Mouse (Mus musculus): ENCODE measurements around the gene Adgrl2. TPM values are rescaled to one million over a fixed set of nuclear protein-coding genes. Genes with fewer than 3 reads are reported as not detected.

The Adgrl2 gene
- polyA plus RNA-seq, 1 experiment from 2014 or later: 81.2 TPM

DNA sequence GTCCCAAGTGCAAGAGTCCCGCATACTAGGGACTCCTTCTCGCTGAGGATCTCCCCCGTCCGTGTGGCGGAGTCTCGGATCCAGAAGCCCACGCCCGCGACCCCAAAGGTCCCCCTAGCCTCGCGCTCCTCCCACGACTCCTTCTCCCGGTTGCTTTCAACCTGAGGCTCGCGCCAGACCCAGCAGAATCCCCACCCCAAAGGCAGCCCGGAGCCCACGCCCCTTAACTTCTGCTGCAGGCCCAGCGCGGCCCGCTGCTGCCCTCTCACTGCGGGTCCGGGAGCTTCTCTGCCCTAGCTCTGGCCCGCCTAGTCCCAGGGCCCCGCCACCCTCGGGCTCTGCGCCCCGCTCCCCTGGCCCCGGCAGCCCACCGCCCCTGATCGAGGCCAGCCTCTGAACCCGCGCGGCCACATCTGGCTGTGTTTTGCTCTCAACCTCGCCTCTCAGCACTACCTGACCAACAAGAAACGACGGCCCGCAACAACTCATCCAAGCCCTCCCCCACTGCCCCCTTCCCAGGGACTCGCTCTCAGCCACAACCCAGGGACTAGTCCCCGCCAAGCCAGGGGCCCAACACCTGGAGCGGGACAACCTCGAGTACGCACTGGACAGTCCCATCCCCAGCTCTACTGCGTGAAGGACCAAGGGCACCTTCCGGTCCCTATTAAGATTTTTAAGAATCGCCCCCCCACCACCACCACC, 2.6 kb downstream of the Adgrl2 start:
- peak overlapping the region; percentile 99 for H3K27ac ChIP-seq
- peak overlapping the region; percentile 97 for H3K4me3 ChIP-seq
- peak; percentile 86 for DNase-seq (ENCODE audit: low spot score)
- H3K27me3 ChIP-seq (ENCODE audit: low read depth, poor library complexity, severe bottlenecking): no peaks in the 10 kb centered on the region
- under 1% methylated on average over 45 of the region's 45 CpGs for WGBS
- H3K36me3 ChIP-seq: no peaks in the 10 kb centered on the region
- H3K9me3 ChIP-seq (replicated peaks): no peaks in the 10 kb centered on the region
- peaks cover 58% of the 10 kb centered on the region for H3K4me1 ChIP-seq

DNA sequence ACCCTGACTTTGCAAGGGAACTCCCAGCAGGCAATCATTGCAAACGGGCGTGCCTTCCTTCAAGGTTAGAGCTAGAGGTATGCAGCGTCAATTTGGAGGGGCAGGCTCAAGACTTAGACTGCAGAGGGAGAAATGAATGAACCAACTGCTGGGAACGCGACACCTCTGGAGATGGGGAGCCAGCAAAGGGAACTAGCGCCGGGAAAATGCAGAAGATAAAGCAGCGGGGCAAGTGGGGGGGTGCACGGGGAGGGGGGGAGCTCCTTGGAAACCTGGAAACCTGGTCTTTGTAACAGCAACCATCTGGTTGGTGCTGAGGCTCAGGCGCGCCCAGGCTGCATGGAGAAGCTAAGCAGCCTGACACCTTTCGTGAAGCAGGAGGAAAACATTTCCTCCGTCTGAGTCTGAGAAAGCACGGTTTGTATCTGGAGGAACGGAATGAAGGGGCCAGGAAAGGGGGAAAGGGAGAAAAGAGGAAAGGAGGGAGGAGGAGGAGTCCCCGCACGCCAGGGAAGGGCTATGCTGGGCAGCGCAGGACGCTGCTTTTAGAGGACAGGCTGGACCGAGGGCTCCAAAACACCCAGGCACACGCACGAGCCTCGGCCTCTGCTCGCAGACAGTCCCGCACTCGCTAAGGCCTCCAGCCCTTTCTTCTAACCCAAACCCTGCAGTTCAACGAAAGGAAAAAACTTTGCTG, 3.3 kb downstream of the Adgrl2 start:
- no peaks in the 10 kb centered on the region for H3K36me3 ChIP-seq
- H3K9me3 ChIP-seq (replicated peaks): no peaks in the 10 kb centered on the region
- WGBS: under 1% methylated on average over 27 of the region's 27 CpGs
- peaks cover 58% of the 10 kb centered on the region for H3K4me1 ChIP-seq
- H3K27ac ChIP-seq: peak overlapping the region; percentile 99
- H3K4me3 ChIP-seq: peak overlapping the region; percentile 97
- no peaks in the 10 kb centered on the region for H3K27me3 ChIP-seq (ENCODE audit: low read depth, poor library complexity, severe bottlenecking)
- peak; percentile 62 for DNase-seq (ENCODE audit: low spot score)

DNA sequence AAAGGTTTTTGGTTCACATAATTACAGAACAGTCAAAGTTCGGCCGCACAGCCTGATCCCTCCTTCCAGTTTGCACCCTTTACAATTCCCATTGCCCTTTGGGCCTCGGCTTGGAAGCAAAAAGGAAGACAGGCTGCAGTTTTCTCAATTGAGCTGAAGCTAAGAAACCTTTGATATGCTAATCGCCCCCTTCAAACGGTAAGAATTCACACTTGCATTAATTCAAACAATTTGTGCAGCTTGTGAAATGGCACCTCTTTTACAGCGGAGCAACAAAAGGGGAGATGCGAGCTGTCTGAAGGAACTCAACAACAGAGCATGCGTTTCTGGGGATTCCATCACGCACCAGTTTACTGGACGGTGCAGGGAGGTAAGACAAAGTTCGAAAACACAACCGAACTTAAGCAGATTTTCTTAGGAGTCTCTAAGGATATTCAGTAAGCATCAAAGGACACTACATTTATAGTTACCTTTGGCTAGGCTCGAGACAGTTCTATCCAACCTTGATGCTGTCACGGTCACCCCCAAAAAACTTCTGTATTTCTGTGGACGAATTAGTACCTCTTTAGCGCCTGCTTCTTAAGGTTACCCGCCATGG, 4.0 kb downstream of the Adgrl2 start:
- under 1% methylated on average over 17 of the region's 17 CpGs for WGBS
- DNase-seq (ENCODE audit: low spot score): no peak
- H3K4me3 ChIP-seq: peak overlapping the region; percentile 97
- H3K4me1 ChIP-seq: peaks cover 58% of the 10 kb centered on the region
- peak overlapping the region; percentile 99 for H3K27ac ChIP-seq
- H3K27me3 ChIP-seq (ENCODE audit: low read depth, poor library complexity, severe bottlenecking): no peaks in the 10 kb centered on the region
- no peaks in the 10 kb centered on the region for H3K36me3 ChIP-seq
- H3K9me3 ChIP-seq (replicated peaks): no peaks in the 10 kb centered on the region

DNA sequence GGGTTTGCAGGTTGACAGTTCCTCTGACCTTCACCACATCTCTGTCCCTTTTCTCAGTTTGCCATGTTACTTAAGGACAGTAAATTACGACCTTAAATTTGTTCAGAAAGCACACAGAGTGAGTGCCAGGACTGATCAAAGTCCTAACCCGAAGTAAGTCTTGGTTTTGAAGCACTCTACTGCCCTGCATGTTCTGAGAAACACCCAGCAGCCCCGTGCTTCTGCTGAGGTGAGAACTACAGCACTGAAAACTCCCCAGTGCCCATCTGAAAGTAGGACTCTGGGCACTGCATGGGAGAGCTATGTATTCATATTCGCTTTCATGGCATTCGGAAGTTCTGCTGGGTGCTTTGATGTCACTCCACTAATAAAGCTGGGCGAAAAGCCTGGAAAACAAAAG, 6.0 kb downstream of the Adgrl2 start:
- Histone ChIP-seq H3K27ac (no peak overlapping the region), H3K27me3 (ENCODE audit: low read depth, poor library complexity, severe bottlenecking) (no peaks in the 10 kb centered on the region), H3K9me3 (replicated peaks) (no peaks in the 10 kb centered on the region), H3K4me3 (0 out of 2 replicates have a peak overlapping the region, but pooled peaks have one; percentile 10), H3K36me3 (no peaks in the 10 kb centered on the region), H3K4me1 (peaks cover 57% of the 10 kb centered on the region)
- DNase-seq (ENCODE audit: low spot score): no peak
- WGBS: 31% methylated on average over 6 of the region's 6 CpGs

DNA sequence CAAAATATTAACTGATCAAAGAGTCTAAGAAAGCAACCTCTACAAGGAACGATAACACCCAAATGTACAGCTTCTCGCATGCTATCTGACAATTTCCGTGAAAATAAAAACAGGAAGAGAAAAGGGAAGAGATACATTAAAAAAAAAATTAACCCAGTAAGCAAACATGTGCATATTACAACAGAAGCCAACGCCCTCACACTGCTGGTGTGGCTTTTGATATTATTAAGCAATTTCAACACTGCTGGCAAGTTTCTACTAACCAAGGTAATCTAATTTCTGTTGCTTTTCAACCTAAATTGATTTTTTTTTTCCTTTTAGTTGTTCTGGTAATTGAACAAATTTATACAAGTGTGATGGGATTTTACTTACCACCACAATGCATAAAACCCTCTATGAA, 8.0 kb downstream of the Adgrl2 start:
- 90% methylated on average over 4 of the region's 4 CpGs for WGBS
- no peaks in the 10 kb centered on the region for H3K27me3 ChIP-seq (ENCODE audit: low read depth, poor library complexity, severe bottlenecking)
- H3K36me3 ChIP-seq: no peaks in the 10 kb centered on the region
- H3K4me3 ChIP-seq: no peak overlapping the region
- no peak overlapping the region for H3K27ac ChIP-seq
- H3K4me1 ChIP-seq: peaks cover 64% of the 10 kb centered on the region
- no peak for DNase-seq (ENCODE audit: low spot score)
- no peaks in the 10 kb centered on the region for H3K9me3 ChIP-seq (replicated peaks)

DNA sequence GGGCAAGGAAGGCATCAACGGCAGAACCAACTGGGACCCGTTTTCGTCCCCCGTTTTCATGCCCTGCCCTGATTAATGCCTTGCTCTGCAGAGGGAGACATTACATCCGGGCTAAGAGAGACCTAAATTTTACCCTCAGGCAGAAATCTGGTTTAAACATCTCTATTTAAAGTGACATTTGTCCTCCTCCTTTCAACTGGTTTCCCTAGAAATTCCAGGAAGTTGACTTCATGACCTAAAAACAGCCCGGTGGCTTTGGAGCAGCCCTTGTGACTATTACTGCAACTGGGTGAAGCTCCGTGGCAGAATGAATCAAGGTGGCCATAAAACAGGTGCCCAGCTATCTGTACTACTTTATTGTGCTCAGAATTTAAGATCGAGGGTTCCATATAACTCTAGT, 8.6 kb downstream of the Adgrl2 start:
- H3K4me1 ChIP-seq: peaks cover 69% of the 10 kb centered on the region
- DNase-seq (ENCODE audit: low spot score): no peak
- no peak overlapping the region for H3K27ac ChIP-seq
- H3K27me3 ChIP-seq (ENCODE audit: low read depth, poor library complexity, severe bottlenecking): no peaks in the 10 kb centered on the region
- H3K9me3 ChIP-seq (replicated peaks): no peaks in the 10 kb centered on the region
- WGBS: 46% methylated on average over 8 of the region's 8 CpGs
- no peak overlapping the region for H3K4me3 ChIP-seq
- H3K36me3 ChIP-seq: no peaks in the 10 kb centered on the region

DNA sequence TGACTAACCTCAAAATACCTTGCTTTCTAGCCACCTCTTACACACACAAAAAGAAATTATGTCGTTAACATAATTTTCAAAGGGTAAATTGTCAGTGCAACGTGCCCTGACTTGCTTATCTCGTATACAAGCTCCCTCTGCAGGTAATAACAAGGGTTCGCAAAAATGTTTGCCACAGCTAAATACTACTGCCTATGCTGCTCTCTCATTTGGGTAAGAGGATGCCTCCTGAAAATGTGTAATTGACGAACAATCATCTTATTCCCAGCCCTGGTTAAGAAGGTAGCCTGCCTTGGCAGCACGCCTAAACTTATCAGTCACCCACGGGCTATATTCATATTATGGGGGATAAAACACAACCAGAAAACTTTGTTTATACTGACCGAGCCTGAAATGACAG, 11.8 kb downstream of the Adgrl2 start:
- DNase-seq (ENCODE audit: low spot score): no peak
- WGBS: 72% methylated on average over 8 of the region's 8 CpGs
- Histone ChIP-seq H3K4me1 (peaks cover 38% of the 10 kb centered on the region), H3K4me3 (no peak overlapping the region), H3K36me3 (no peaks in the 10 kb centered on the region), H3K27ac (no peak overlapping the region), H3K27me3 (ENCODE audit: low read depth, poor library complexity, severe bottlenecking) (no peaks in the 10 kb centered on the region), H3K9me3 (replicated peaks) (no peaks in the 10 kb centered on the region)

DNA sequence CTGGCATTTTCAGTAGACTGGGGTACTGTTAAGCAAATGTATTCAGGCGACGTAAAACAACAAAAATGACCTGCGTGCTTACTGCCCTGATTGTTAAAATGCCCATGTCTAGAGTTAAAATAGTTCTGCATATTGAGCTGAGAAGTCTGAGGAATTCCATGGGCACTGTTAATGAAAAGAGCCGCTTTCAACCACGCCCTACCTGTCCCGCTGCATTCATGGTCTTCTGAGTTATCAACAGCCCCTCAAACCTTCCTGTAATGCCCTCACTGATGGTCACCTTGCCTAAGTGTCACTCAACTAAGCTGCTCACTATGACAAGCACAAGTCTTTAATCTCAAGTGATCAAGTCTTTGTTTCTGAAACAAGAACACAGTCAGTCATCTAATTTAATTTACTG, 12.5 kb downstream of the Adgrl2 start:
- 87% methylated on average over 6 of the region's 6 CpGs for WGBS
- H3K27me3 ChIP-seq (ENCODE audit: low read depth, poor library complexity, severe bottlenecking): no peaks in the 10 kb centered on the region

DNA sequence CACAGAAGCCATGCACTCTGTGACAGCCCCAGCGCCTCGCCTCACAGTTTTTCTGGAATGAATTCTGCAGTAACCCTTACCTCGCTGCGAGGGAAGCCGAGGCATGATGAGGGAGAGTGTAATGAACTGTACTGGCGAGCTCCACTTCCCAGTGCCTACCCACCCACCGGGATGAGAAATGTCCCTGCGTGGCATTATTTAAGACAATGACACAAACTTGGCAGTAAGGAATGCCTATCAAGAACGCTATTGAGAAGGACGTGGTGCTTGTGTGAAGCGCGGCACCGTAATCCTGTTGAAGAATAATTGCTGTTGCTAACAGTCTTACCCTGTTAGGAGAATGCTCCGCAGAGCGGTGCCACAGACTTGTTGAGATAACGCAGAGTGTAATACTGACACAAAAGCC, 13.2 kb downstream of the Adgrl2 start:
- Histone ChIP-seq H3K36me3 (no peaks in the 10 kb centered on the region), H3K4me1 (peaks cover 25% of the 10 kb centered on the region), H3K27ac (no peak overlapping the region), H3K4me3 (no peak overlapping the region), H3K9me3 (replicated peaks) (no peaks in the 10 kb centered on the region), H3K27me3 (ENCODE audit: low read depth, poor library complexity, severe bottlenecking) (no peaks in the 10 kb centered on the region)
- no peak for DNase-seq (ENCODE audit: low spot score)
- WGBS: 80% methylated on average over 16 of the region's 16 CpGs

More for the DNA sequence above, 12.5 kb downstream of the Adgrl2 start:
- H3K36me3 ChIP-seq: no peaks in the 10 kb centered on the region
- peaks cover 33% of the 10 kb centered on the region for H3K4me1 ChIP-seq
- DNase-seq (ENCODE audit: low spot score): no peak
- no peak overlapping the region for H3K4me3 ChIP-seq
- no peak overlapping the region for H3K27ac ChIP-seq
- no peaks in the 10 kb centered on the region for H3K9me3 ChIP-seq (replicated peaks)

DNA sequence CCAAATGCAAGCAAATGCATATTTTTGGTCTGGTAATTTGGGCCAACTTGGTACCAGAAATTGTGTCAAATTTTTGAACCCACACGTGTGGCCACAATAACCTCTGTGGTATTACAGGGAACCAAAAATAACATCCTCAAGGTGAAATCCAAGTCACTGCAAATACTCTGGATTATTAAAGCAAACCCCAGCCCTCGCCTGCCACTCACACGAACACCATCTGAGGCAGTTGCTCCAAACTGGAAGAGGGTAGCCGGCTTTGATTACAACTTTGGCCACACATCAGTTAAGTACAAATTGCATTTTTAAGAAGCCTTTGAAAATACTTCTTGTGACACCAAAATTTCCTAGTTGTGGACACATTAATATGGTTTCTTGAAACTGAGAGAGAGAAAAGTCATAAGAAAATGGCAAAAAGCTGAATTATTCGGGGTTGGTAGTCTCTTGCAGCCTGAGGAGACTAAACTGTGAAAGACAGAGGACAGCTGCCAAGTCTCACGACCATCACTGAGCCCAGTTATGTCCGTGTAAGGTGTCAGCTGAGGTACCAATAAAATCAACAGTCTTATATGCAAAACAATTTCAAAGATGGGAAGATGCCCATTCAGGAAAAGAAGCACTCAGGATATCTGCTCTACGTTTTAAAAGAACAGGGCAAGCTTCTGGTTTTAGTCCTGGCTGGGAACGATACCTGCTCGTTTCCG, 18.3 kb downstream of the Adgrl2 start:
- Histone ChIP-seq H3K27me3 (ENCODE audit: low read depth, poor library complexity, severe bottlenecking) (no peaks in the 10 kb centered on the region), H3K9me3 (replicated peaks) (no peaks in the 10 kb centered on the region)

DNA sequence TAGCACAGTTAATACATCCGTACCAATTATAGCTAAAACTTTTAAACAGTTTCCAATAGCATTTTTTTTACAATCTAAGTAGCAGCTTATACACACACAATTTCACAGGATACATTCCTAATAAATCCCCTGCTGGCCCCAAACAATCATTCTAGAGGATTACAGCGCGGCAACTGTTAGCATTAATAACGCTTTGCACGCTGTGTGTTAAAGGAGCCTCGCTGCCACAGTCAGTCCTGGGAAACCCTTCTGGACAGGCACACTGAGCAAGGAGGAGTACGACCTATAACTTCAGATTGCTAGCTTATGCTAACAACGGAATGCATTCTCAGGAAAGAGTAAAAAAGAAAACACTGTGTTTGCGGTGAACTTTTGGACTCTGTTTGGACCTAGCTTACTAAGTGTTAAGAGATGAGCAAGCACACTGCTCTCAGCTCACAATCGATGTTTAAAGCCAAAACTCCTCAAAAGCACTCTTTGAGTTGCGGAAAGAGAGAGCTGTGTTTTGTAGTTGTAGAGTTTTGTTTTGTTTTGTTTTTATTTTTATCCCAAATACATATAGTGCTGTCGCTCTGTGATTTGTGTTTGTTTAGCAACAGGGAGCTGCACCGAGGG, 25.3 kb downstream of the Adgrl2 start:
- H3K9me3 ChIP-seq (replicated peaks): no peaks in the 10 kb centered on the region
- H3K4me3 ChIP-seq: no peak overlapping the region
- 0 out of 2 replicates have a peak, but pooled peaks cover 2% of the 10 kb centered on the region for H3K36me3 ChIP-seq
- WGBS: 91% methylated on average over 13 of the region's 13 CpGs
- H3K27me3 ChIP-seq (ENCODE audit: low read depth, poor library complexity, severe bottlenecking): no peaks in the 10 kb centered on the region
- DNase-seq (ENCODE audit: low spot score): no peak
- no peak overlapping the region for H3K27ac ChIP-seq
- peaks cover 62% of the 10 kb centered on the region for H3K4me1 ChIP-seq

More for the DNA sequence above, 18.3 kb downstream of the Adgrl2 start:
- peaks cover 24% of the 10 kb centered on the region for H3K4me1 ChIP-seq
- WGBS: 87% methylated on average over 11 of the region's 11 CpGs
- no peak for DNase-seq (ENCODE audit: low spot score)
- no peak overlapping the region for H3K27ac ChIP-seq
- no peaks in the 10 kb centered on the region for H3K36me3 ChIP-seq
- no peak overlapping the region for H3K4me3 ChIP-seq

DNA sequence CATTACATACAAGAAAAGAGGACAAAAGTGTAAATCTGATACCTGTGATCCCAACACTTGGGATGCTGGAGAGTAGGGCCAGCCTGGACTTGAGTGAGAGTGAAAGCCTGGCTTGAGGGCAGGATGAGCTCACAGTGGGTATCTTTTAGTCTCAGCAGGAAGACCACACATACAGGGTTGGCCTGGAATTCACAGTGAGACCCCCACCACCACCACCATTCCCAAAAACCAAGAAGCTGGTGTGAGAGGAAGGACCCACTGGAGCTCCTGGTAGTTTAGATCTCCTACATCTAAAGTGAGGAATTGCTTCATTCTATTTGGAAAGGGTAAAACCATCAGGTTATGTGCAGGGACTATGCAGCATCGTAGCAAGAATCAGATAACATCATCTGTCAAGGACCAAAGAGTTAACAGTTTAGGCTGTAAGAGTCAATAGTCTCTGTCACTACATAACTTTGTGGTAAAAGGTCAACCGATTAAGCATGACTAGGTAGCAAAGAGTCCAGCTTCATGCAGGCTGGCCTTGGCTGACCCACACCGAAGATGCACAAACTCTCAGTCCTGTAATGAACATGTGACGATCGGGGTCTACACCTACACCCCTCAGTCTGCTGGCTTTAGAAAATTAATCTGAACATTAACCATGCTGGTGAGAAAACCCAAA, 26.8 kb downstream of the Adgrl2 start:
- no peaks in the 10 kb centered on the region for H3K27me3 ChIP-seq (ENCODE audit: low read depth, poor library complexity, severe bottlenecking)
- H3K9me3 ChIP-seq (replicated peaks): no peaks in the 10 kb centered on the region
- WGBS: 91% methylated on average over 5 of the region's 5 CpGs
- H3K36me3 ChIP-seq: 0 out of 2 replicates have a peak, but pooled peaks cover 2% of the 10 kb centered on the region
- DNase-seq (ENCODE audit: low spot score): no peak
- H3K27ac ChIP-seq: no peak overlapping the region
- H3K4me1 ChIP-seq: peaks cover 77% of the 10 kb centered on the region
- no peak overlapping the region for H3K4me3 ChIP-seq
